Mouse (Mus musculus): ENCODE data around the gene Nemp1. TPM values are rescaled to one million over a fixed set of nuclear protein-coding genes. Genes with fewer than 3 reads are reported as not detected.
A peak's percentile ranks its signal among the peaks of the same experiment; 100 is the strongest.

The Nemp1 gene
- polyA plus RNA-seq, 2 experiments: 5.5 to 5.6 TPM

DNA sequence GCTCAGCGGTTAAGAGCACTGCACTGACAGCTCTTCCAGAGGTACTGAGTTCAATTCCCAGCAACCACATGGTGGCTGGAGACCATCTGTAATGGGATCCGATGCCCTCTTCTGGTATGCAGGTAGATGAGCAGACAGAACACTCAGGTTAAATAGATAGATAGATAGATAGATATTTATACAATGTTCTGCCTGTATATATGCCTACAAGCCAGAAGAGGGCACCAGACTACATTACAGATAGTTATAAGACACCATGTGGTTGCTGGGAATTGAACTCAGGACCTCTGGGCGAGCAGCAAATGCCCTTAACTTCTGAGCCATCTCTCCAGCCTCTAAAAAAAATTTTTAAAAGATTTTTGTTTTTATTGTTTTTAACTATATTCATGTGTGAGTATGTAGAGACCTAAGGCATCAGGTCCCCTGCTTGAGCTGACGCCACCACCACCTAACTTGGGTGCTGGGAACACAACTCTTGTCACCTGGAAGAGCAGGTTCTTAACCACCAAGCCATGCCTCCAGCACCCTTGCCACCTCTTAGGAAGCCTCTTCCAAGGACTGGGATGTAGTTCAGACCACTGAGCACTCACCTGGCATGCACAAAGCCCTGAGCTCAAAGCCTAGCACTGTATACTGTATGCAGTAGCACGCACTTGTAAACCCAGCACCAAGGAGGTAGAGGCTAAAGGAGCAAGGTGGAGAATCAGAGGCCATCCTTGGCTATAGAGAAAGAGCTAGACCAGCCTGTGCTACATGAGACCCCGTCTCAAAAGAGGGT is 43.1 kb upstream of the Nemp1 start:
- H3K36me3 ChIP-seq (replicated peaks; ENCODE audit: control insufficient read depth, insufficient read depth, low read depth): no peaks in the 10 kb centered on the region
- H3K4me3 ChIP-seq (ENCODE audit: insufficient read depth in 1 of 2, low read depth in 2 of 2, low read length in 2 of 2): no peak overlapping the region
- 59% methylated on average over 6 of the region's 6 CpGs for WGBS (ENCODE audit: insufficient replicate concordance)
- no peak overlapping the region for H3K27ac ChIP-seq
- no peak overlapping the region for H3K9ac ChIP-seq (replicated peaks)
- DNase-seq (ENCODE audit: low read depth in 3 of 3, low spot score in 3 of 3) (no peak), ATAC-seq (ENCODE audit: insufficient read depth) (no peak)
- TF ChIP-seq CTCF (IDR thresholded peaks at IDR 0.05; ENCODE audit: low read depth) (peak; percentile 4; the same call in 1 of the 2 replicates), EP300 (IDR thresholded peaks at IDR 0.05; ENCODE audit: low read depth) (no peak)
- H3K4me1 ChIP-seq (replicated peaks; ENCODE audit: control insufficient read depth in 2 of 2, insufficient read depth in 2 of 2, low read length in 1 of 2): 0 out of 4 replicates have a peak, but pooled peaks cover 0 to 3% of the 10 kb centered on the region in 2 experiments
- H3K27me3 ChIP-seq (ENCODE audit: control insufficient read depth, insufficient read depth, low read length): peaks cover 28% of the 10 kb centered on the region
- H3K4me2 ChIP-seq (ENCODE audit: low read depth): no peak overlapping the region
- H3K9me3 ChIP-seq (ENCODE audit: control insufficient read depth, low read length): no peaks in the 10 kb centered on the region; the same call in 1 of the 2 replicates

DNA sequence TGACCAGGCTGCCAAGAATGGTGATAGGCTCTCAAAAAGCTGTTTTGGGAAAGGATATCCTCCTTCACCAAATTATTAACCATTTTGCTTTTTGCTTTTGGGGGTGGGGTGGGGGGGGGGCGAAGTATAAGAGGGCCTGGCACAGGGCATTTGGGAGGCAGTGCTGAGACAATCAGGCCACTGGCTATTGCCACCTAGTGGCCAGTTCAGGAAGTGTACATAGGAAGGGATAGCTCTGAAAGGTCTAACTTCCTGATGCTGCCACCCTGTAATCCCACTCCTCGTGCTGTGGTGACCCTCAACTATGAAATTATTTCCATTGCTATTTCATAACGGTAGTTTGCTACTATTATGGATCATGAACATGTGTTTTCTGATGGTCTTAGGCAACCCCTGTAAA is 40.3 kb upstream of the Nemp1 start:
- 62% methylated on average over 3 of the region's 3 CpGs for WGBS (ENCODE audit: insufficient replicate concordance)
- Histone ChIP-seq H3K36me3 (replicated peaks; ENCODE audit: control insufficient read depth, insufficient read depth, low read depth) (no peaks in the 10 kb centered on the region), H3K27ac (no peak overlapping the region), H3K4me2 (ENCODE audit: low read depth) (no peak overlapping the region), H3K9ac (replicated peaks) (no peak overlapping the region), H3K9me3 (ENCODE audit: control insufficient read depth, low read length) (no peaks in the 10 kb centered on the region; the same call in 1 of the 2 replicates), H3K4me1 (replicated peaks; ENCODE audit: control insufficient read depth in 2 of 2, insufficient read depth in 2 of 2, low read length in 1 of 2) (0 out of 4 replicates have a peak, but pooled peaks cover 0 to 3% of the 10 kb centered on the region in 2 experiments), H3K27me3 (ENCODE audit: control insufficient read depth, insufficient read depth, low read length) (peaks cover 4% of the 10 kb centered on the region), H3K4me3 (ENCODE audit: insufficient read depth in 1 of 2, low read depth in 2 of 2, low read length in 2 of 2) (no peak overlapping the region)
- DNase-seq (ENCODE audit: low read depth in 3 of 3, low spot score in 3 of 3): no peak
- TF ChIP-seq CTCF (IDR thresholded peaks at IDR 0.05; ENCODE audit: low read depth) (peak; percentile 67), EP300 (IDR thresholded peaks at IDR 0.05; ENCODE audit: low read depth) (no peak)
- ATAC-seq (ENCODE audit: insufficient read depth): no peak

DNA sequence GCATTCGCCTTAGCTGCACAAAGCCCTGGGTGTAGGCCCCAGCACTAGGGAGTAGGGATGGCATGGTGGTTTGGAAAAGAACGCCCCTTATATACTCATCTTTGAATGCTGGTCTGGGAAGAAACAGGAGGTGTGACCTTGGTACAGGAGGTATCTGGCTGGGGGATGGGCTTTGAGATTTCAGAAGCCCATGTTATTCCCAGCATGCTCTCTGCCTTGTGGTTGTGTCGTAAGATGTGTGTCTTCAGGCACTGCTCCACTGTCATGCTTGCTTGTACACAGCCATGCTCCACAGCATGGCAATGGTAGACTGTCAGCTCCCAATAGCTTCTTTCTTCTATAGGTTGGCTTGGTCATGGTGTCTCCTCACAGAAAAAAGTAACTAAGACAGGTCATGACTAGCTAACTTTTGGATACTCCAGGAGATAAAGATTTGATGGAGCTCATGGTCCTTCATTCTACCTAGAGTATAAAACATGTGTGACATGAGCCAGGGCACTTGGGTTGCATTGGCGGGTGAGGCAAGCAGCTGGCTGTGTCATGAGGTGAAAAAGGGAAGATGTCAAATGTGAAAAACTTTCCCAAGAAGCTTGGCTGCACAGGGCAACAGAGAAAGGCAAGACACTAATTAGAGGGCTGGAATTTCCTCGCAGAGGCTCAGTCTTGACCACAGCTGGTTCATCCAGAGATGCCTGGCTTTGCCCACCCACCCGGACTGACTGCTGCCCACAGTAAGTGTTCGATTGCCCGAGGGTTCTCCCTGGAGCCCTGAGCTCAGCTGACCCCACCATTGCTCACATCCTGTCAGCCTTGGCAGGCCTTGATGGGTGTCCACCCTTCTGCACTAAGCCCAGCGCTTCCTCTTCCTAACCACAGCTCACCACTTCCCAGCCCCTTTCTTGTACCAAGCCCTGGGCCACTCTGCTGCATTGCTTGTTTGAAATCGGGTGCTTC is 35.2 kb upstream of the Nemp1 start:
- no peaks in the 10 kb centered on the region for H3K27me3 ChIP-seq (ENCODE audit: control insufficient read depth, insufficient read depth, low read length)
- peaks cover 0 to 5% of the 10 kb centered on the region in 2 experiments; a peak in 1 of 4 replicates for H3K4me1 ChIP-seq (replicated peaks; ENCODE audit: control insufficient read depth in 2 of 2, insufficient read depth in 2 of 2, low read length in 1 of 2)
- WGBS (ENCODE audit: insufficient replicate concordance): 28% methylated on average over 10 of the region's 10 CpGs
- no peak overlapping the region for H3K4me2 ChIP-seq (ENCODE audit: low read depth)
- no peak overlapping the region for H3K9ac ChIP-seq (replicated peaks)
- ATAC-seq (ENCODE audit: insufficient read depth) (no peak), DNase-seq (ENCODE audit: low read depth in 3 of 3, low spot score in 3 of 3) (no peak)
- no peaks in the 10 kb centered on the region; the same call in 1 of the 2 replicates for H3K9me3 ChIP-seq (ENCODE audit: control insufficient read depth, low read length)
- no peaks in the 10 kb centered on the region for H3K36me3 ChIP-seq (replicated peaks; ENCODE audit: control insufficient read depth, insufficient read depth, low read depth)
- no peak overlapping the region for H3K4me3 ChIP-seq (ENCODE audit: insufficient read depth in 1 of 2, low read depth in 2 of 2, low read length in 2 of 2)
- H3K27ac ChIP-seq: no peak overlapping the region
- TF ChIP-seq EP300 (IDR thresholded peaks at IDR 0.05; ENCODE audit: low read depth) (no peak), CTCF (IDR thresholded peaks at IDR 0.05; ENCODE audit: low read depth) (no peak)

DNA sequence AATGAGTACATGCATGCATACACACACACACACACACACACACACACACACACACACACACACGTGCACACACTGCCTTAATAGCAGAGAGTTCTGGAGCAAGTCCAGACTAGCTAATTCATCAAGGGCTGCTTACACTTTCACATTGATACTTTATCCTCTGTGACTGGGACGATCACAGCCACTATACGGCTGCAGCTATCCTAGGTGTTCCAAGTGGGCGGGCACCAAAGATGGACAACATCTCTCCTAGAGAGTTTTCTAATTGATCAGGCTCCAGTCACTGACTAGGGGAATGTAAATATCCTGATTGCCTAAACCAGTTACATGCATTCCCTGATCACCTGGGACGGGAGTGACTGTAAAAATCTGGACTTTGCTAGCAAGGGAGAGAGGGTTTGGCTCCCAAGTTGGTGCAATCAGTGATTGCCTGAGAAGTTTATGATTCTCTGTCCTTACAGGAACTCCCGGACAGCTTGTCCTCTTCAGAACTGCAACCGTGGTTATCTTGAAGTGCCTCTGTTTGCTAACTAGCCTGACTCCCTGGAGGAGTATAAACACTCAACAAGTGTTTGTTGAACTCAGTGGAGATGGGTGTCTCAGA is 33.9 kb upstream of the Nemp1 start:
- DNase-seq (ENCODE audit: low read depth in 3 of 3, low spot score in 3 of 3): no peak
- ATAC-seq (ENCODE audit: insufficient read depth): 0 out of 2 replicates have a peak, but pooled peaks have one; percentile 12

More for the DNA sequence above, 33.9 kb upstream of the Nemp1 start:
- no peak overlapping the region for H3K4me3 ChIP-seq (ENCODE audit: insufficient read depth in 1 of 2, low read depth in 2 of 2, low read length in 2 of 2)
- no peaks in the 10 kb centered on the region for H3K9me3 ChIP-seq (ENCODE audit: control insufficient read depth, low read length)
- TF ChIP-seq CTCF (IDR thresholded peaks at IDR 0.05; ENCODE audit: low read depth): no peak
- no peak for TF ChIP-seq EP300 (IDR thresholded peaks at IDR 0.05; ENCODE audit: low read depth)
- H3K4me2 ChIP-seq (ENCODE audit: low read depth): no peak overlapping the region
- no peaks in the 10 kb centered on the region for H3K27me3 ChIP-seq (ENCODE audit: control insufficient read depth, insufficient read depth, low read length)
- H3K9ac ChIP-seq (replicated peaks): no peak overlapping the region
- H3K27ac ChIP-seq: no peak overlapping the region
- no peaks in the 10 kb centered on the region for H3K36me3 ChIP-seq (replicated peaks; ENCODE audit: control insufficient read depth, insufficient read depth, low read depth)
- peaks cover 0 to 5% of the 10 kb centered on the region in 2 experiments; a peak in 1 of 4 replicates for H3K4me1 ChIP-seq (replicated peaks; ENCODE audit: control insufficient read depth in 2 of 2, insufficient read depth in 2 of 2, low read length in 1 of 2)
- 43% methylated on average over 7 of the region's 7 CpGs for WGBS (ENCODE audit: insufficient replicate concordance)

Measured in liver, embryonic 14.5 days (tissue).